Mouse (Mus musculus) CH12.LX (cell line): ENCODE measurements around the gene Pgc. TPM values are rescaled to one million over a fixed set of nuclear protein-coding genes. Genes with fewer than 3 reads are reported as not detected.

ENCODE experiments used
- DNase-seq: peaks from one replicate; pipeline ENCODE4 v3.0.0-alpha.2; 2013; ENCODE audit errors: extremely low read depth
- H3K27ac ChIP-seq: 2 replicates; pipeline ENCODE4 v1.5.1; 2012; ENCODE audit warnings: low read depth, mild to moderate bottlenecking, control low read depth, moderate library complexity; ENCODE audit not compliant: insufficient read depth
- H3K27me3 ChIP-seq: replicated peaks from 2 replicates; pipeline ENCODE3; 2012; ENCODE audit warnings: inconsistent platforms
- H3K36me3 ChIP-seq, 2 experiments: replicated peaks in 1 of 2; 2 replicates each; pipeline versions ENCODE3 to v1.6.1; 2012; ENCODE audit warnings: inconsistent platforms in 1 of 2, low read length in 1 of 2, mild to moderate bottlenecking in 1 of 2, mixed read lengths in 1 of 2, moderate library complexity in 1 of 2; ENCODE audit not compliant: control insufficient read depth in 1 of 2, insufficient read depth in 1 of 2
- H3K4me1 ChIP-seq, 2 experiments: 2 replicates each; pipeline ENCODE4 v1.6.1; 2012; ENCODE audit warnings: inconsistent platforms in 1 of 2, moderate library complexity in 1 of 2; ENCODE audit not compliant: insufficient read depth in 2 of 2, control insufficient read depth in 1 of 2
- H3K4me2 ChIP-seq: 2 replicates; pipeline ENCODE4 v1.6.1; 2012; ENCODE audit warnings: low read depth, mild to moderate bottlenecking, control low read depth; ENCODE audit not compliant: poor library complexity, insufficient read depth, severe bottlenecking
- H3K4me3 ChIP-seq, 3 experiments: fragments of 150-350 bp in 1 of 3; sonication (generic) in 1 of 3; replicated peaks in 1 of 3; 2 replicates each; pipeline versions ENCODE3 to v1.5.1; 2011 to 2012; ENCODE audit warnings: low read depth in 2 of 3, low read length in 2 of 3, mild to moderate bottlenecking in 2 of 3, moderate library complexity in 2 of 3, control low read depth in 1 of 3, improper control_type of control experiment in 1 of 3, inconsistent platforms in 1 of 3, mixed read lengths in 1 of 3; ENCODE audit not compliant: poor library complexity in 1 of 3
- H3K79me2 ChIP-seq: replicated peaks from 2 replicates; pipeline ENCODE4 v1.6.1; 2012; ENCODE audit warnings: mild to moderate bottlenecking, moderate library complexity; ENCODE audit not compliant: control insufficient read depth, poor library complexity, insufficient read depth, severe bottlenecking; ENCODE audit errors: extremely low read depth
- H3K9ac ChIP-seq: 2 replicates; pipeline ENCODE4 v1.6.1; 2012; ENCODE audit warnings: low read depth, mild to moderate bottlenecking, control low read depth, moderate library complexity; ENCODE audit not compliant: insufficient read depth
- H3K9me3 ChIP-seq: replicated peaks from 2 replicates; pipeline ENCODE3; 2012; ENCODE audit warnings: low read length, inconsistent platforms, mixed read lengths
- BHLHE40 ChIP-seq: IDR thresholded peaks from 2 replicates; pipeline ENCODE4 v1.6.1; 2011; ENCODE audit warnings: mild to moderate bottlenecking, low read depth, low read length, improper control_type of control experiment
- CTCF ChIP-seq, 2 experiments: IDR thresholded peaks in 1 of 2; conservative IDR thresholded peaks in 1 of 2; 2 replicates each; pipeline ENCODE4 v1.5.1; 2011 to 2012; ENCODE audit warnings: low read depth in 2 of 2, low read length in 2 of 2, improper control_type of control experiment in 1 of 2, inconsistent platforms in 1 of 2, mild to moderate bottlenecking in 1 of 2, moderate library complexity in 1 of 2
- E2F4 ChIP-seq: IDR thresholded peaks from 2 replicates; pipeline ENCODE4 v1.6.1; 2011; ENCODE audit warnings: low read depth, low read length, improper control_type of control experiment; ENCODE audit not compliant: insufficient replicate concordance
- ELF1 ChIP-seq: IDR thresholded peaks from 2 replicates; pipeline ENCODE4 v1.6.1; 2014; ENCODE audit warnings: low read depth, mild to moderate bottlenecking, inconsistent platforms, low read length, improper control_type of control experiment
- EP300 ChIP-seq: IDR thresholded peaks from 2 replicates; pipeline ENCODE4 v1.6.1; 2011; ENCODE audit warnings: low read length, improper control_type of control experiment
- GABPA ChIP-seq: IDR thresholded peaks from 2 replicates; pipeline ENCODE4 v1.6.1; 2012; ENCODE audit warnings: low read depth, low read length, improper control_type of control experiment, inconsistent platforms; ENCODE audit not compliant: insufficient replicate concordance
- HCFC1 ChIP-seq: IDR thresholded peaks from 2 replicates; pipeline ENCODE4 v1.6.1; 2012; ENCODE audit warnings: low read depth, mild to moderate bottlenecking, inconsistent platforms, low read length, improper control_type of control experiment
- IRF4 ChIP-seq: IDR thresholded peaks from 2 replicates; pipeline ENCODE4 v1.6.1; 2014; ENCODE audit warnings: low read depth, mild to moderate bottlenecking, inconsistent platforms, low read length, improper control_type of control experiment
- JUND ChIP-seq: conservative IDR thresholded peaks from 2 replicates; pipeline ENCODE4 v1.6.1; 2011; ENCODE audit warnings: low read depth, low read length, improper control_type of control experiment
- KAT2A ChIP-seq: IDR thresholded peaks from 2 replicates; pipeline ENCODE4 v1.6.1; 2012; ENCODE audit warnings: low read length, improper control_type of control experiment, inconsistent platforms; ENCODE audit not compliant: insufficient replicate concordance
- MAFK ChIP-seq: IDR thresholded peaks from 2 replicates; pipeline ENCODE4 v1.6.1; 2011; ENCODE audit warnings: low read length, improper control_type of control experiment; ENCODE audit not compliant: insufficient replicate concordance
- MAX ChIP-seq: IDR thresholded peaks from 2 replicates; pipeline ENCODE4 v1.6.1; 2011; ENCODE audit warnings: low read length, improper control_type of control experiment
- MAZ ChIP-seq: IDR thresholded peaks from 2 replicates; pipeline ENCODE4 v1.6.1; 2012; ENCODE audit warnings: low read depth, mild to moderate bottlenecking, inconsistent platforms, low read length, improper control_type of control experiment, moderate library complexity
- MEF2A ChIP-seq: IDR thresholded peaks from 2 replicates; pipeline ENCODE4 v1.6.1; 2014; ENCODE audit warnings: low read depth, mild to moderate bottlenecking, inconsistent platforms, low read length, improper control_type of control experiment, borderline replicate concordance
- MXI1 ChIP-seq: IDR thresholded peaks from 2 replicates; pipeline ENCODE4 v1.6.1; 2011; ENCODE audit warnings: mild to moderate bottlenecking, low read depth, low read length, improper control_type of control experiment
- MYC ChIP-seq: IDR thresholded peaks from 2 replicates; pipeline ENCODE4 v1.6.1; 2011; ENCODE audit warnings: low read depth, mild to moderate bottlenecking, improper control_type of control experiment, low read length
- NRF1 ChIP-seq: IDR thresholded peaks from 2 replicates; pipeline ENCODE4 v1.6.1; 2014; ENCODE audit warnings: low read depth, mild to moderate bottlenecking, inconsistent platforms, low read length, improper control_type of control experiment, moderate library complexity
- PAX5 ChIP-seq: IDR thresholded peaks from 2 replicates; pipeline ENCODE4 v1.6.1; 2012; ENCODE audit warnings: low read length, inconsistent platforms, mixed read lengths
- POLR2AphosphoS2 ChIP-seq: IDR thresholded peaks from 2 replicates; pipeline ENCODE4 v1.6.1; 2011; ENCODE audit warnings: low read depth, low read length, improper control_type of control experiment
- RAD21 ChIP-seq: IDR thresholded peaks from 2 replicates; pipeline ENCODE4 v1.6.1; 2011; ENCODE audit warnings: low read depth, mild to moderate bottlenecking, low read length, improper control_type of control experiment, moderate library complexity
- RCOR1 ChIP-seq: conservative IDR thresholded peaks from 2 replicates; pipeline ENCODE4 v1.6.1; 2012; ENCODE audit warnings: low read depth, mild to moderate bottlenecking, inconsistent platforms, low read length, improper control_type of control experiment
- SIN3A ChIP-seq: IDR thresholded peaks from 2 replicates; pipeline ENCODE4 v1.6.1; 2012; ENCODE audit warnings: low read length, improper control_type of control experiment, inconsistent platforms
- SMC3 ChIP-seq: IDR thresholded peaks from 2 replicates; pipeline ENCODE4 v1.6.1; 2011; ENCODE audit warnings: low read depth, low read length, improper control_type of control experiment
- TBP ChIP-seq: conservative IDR thresholded peaks from 2 replicates; pipeline ENCODE4 v1.6.1; 2011; ENCODE audit warnings: low read depth, low read length, improper control_type of control experiment
- TCF12 ChIP-seq: IDR thresholded peaks from 2 replicates; pipeline ENCODE4 v1.6.1; 2014; ENCODE audit warnings: low read depth, mild to moderate bottlenecking, inconsistent platforms, low read length, improper control_type of control experiment
- USF1 ChIP-seq: IDR thresholded peaks from 2 replicates; pipeline ENCODE4 v1.6.1; 2014; ENCODE audit warnings: low read depth, mild to moderate bottlenecking, inconsistent platforms, low read length, improper control_type of control experiment
- USF2 ChIP-seq: conservative IDR thresholded peaks from 2 replicates; pipeline ENCODE4 v1.6.1; 2011; ENCODE audit warnings: low read depth, low read length, improper control_type of control experiment
- ZC3H11A ChIP-seq: IDR thresholded peaks from 2 replicates; pipeline ENCODE4 v1.6.1; 2012; ENCODE audit warnings: low read depth, mild to moderate bottlenecking, inconsistent platforms, low read length, improper control_type of control experiment
- ZMIZ1 ChIP-seq: IDR thresholded peaks from 2 replicates; pipeline ENCODE4 v1.6.1; 2012; ENCODE audit warnings: low read depth, mild to moderate bottlenecking, inconsistent platforms, low read length, improper control_type of control experiment
- dilution Hi-C: fragments of 300-500 bp; cut with MboI; formaldehyde crosslinking; loops from 2 replicates; pipeline ENCODE4 v1.14.3; 2020; ENCODE audit warnings: low sequenced_read_pairs; ENCODE audit not compliant: extremely low pct_unique_long_range_greater_than_20kb, extremely low pct_ligation_motif_present
- in situ Hi-C: fragments of 300-500 bp; cut with MboI; formaldehyde crosslinking; loops from 3 replicates; pipeline ENCODE4 v1.14.3; 2019; ENCODE audit warnings: low sequenced_read_pairs, low pct_ligation_motif_present, low pct_unique_long_range_greater_than_20kb, mixed read lengths
- polyA plus RNA-seq: library from polyadenylated mRNA; unstranded; fragments of >175 nt; gene quantifications from 2 replicates; pipeline ENCODE4 v1.2.1, GENCODE M21; 2012; ENCODE audit warnings: low read depth; ENCODE audit not compliant: insufficient read length
- total RNA-seq, 2 experiments: library from RNA; depleted of rRNA; stranded (reverse); fragments of 300-350 nt in 1 of 2; fragments of >200 nt in 1 of 2; gene quantifications; 2 replicates each; pipeline ENCODE4 v1.2.3; 2012 to 2014

Pgc gene
- total and polyA plus RNA-seq, 3 experiments: not detected

DNA sequence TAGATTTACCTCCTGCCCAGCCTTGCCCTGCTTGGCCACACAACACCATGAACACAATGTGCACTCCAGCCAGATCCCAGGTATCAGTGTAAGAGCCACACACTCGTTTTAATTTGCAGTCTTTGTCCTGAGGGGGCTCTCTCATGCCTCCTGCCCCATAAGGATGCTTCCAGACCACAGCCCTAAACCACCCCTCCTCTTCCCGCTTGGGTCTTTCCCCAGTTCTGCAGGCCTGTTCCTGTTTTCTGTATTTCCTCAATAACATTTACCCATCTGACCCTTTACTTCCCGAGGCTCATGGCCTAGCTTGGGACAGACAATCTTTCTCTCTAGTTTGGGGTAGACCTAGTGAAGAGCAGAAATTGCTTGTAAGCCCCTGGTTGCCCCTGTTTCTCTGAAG lies 11.6 kb upstream of the Pgc start:
- H3K9ac ChIP-seq: no peak overlapping the region
- H3K9me3 ChIP-seq: no peaks in the 10 kb centered on the region
- in situ Hi-C loops: no loop called here
- H3K4me1 ChIP-seq: peaks cover 5 to 10% of the 10 kb centered on the region in 2 experiments; a peak in 3 of 4 replicates
- H3K36me3 ChIP-seq: no peaks in the 10 kb centered on the region
- dilution Hi-C loops: no loop called here
- no peak overlapping the region for H3K4me2 ChIP-seq
- no peak overlapping the region for H3K4me3 ChIP-seq
- H3K27me3 ChIP-seq: peaks cover 51% of the 10 kb centered on the region
- H3K79me2 ChIP-seq: no peaks in the 10 kb centered on the region
- no peak for DNase-seq
- no peak overlapping the region for H3K27ac ChIP-seq
- TF ChIP-seq BHLHE40: no peak
- no peak for TF ChIP-seq IRF4
- TF ChIP-seq RCOR1: no peak
- TF ChIP-seq GABPA: no peak
- no peak for TF ChIP-seq MAZ
- no peak for TF ChIP-seq MXI1
- TF ChIP-seq EP300: no peak
- no peak for TF ChIP-seq MEF2A
- TF ChIP-seq MAFK: no peak
- TF ChIP-seq POLR2AphosphoS2: no peak
- TF ChIP-seq ELF1: no peak
- no peak for TF ChIP-seq USF1
- no peak for TF ChIP-seq E2F4
- no peak for TF ChIP-seq KAT2A
- no peak for TF ChIP-seq NRF1
- no peak for TF ChIP-seq ZMIZ1
- no peak for TF ChIP-seq SIN3A
- TF ChIP-seq RAD21: no peak
- no peak for TF ChIP-seq MAX
- TF ChIP-seq, all 38 proteins: peak for 0

DNA sequence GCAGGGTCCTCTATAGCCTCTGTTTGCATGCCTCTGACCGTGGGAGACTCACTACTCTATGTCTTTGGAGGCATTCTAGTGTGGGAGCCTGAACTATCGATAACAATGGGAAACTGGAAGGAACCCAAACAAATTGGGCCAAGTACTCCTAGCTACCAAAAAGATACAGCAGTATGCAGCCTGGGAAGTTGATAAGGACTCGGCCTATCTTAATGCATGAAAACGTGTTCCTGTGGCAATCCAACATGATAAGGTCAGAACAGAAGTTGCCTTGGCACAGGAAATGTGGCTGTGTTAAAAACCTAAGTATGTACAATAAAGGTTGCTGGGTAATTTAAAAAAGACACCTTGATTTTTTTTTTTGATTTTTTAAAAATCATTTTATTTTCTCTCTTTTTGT lies 5.5 kb upstream of the Pgc start:
- peaks cover 52% of the 10 kb centered on the region for H3K27me3 ChIP-seq
- H3K4me1 ChIP-seq: no peaks in the 10 kb centered on the region
- H3K4me2 ChIP-seq: no peak overlapping the region
- in situ Hi-C loops: no loop called here
- no peak overlapping the region for H3K27ac ChIP-seq
- no peaks in the 10 kb centered on the region for H3K9me3 ChIP-seq
- TF ChIP-seq SMC3 (no peak), MYC (no peak), MAZ (no peak), USF2 (no peak), PAX5 (no peak), USF1 (no peak), ELF1 (no peak), RAD21 (no peak), HCFC1 (no peak), TBP (no peak), ZC3H11A (no peak), JUND (no peak), TCF12 (no peak), CTCF (conservative IDR thresholded peaks at IDR 0.05 in 1 of 2, IDR thresholded peaks at IDR 0.05 in 1 of 2; ENCODE audit: low read depth in 2 of 2, low read length in 2 of 2) (no peak)
- H3K4me3 ChIP-seq: no peak overlapping the region
- dilution Hi-C loops: no loop called here
- DNase-seq: no peak
- H3K79me2 ChIP-seq: no peaks in the 10 kb centered on the region
- no peaks in the 10 kb centered on the region for H3K36me3 ChIP-seq
- H3K9ac ChIP-seq: no peak overlapping the region
